Mouse (Mus musculus): Measurements from ENCODE around the gene Dip2c.

GRCm38 (mm10) chr13:9637949-9638348 is 361.6 kb downstream of the Dip2c start:
- TF ChIP-seq CHD2 (IDR thresholded peaks at IDR 0.05; ENCODE audit: low read depth, low read length) (no peak), HCFC1 (IDR thresholded peaks at IDR 0.05; ENCODE audit: borderline replicate concordance, insufficient read depth, low read length) (no peak), ZC3H11A (IDR thresholded peaks at IDR 0.05; ENCODE audit: borderline replicate concordance, low read depth, low read length) (no peak), ZNF384 (IDR thresholded peaks at IDR 0.05; ENCODE audit: low read depth, low read length) (no peak), MAFK (IDR thresholded peaks at IDR 0.05; ENCODE audit: insufficient read depth, low read depth, low read length) (no peak)

All from ES-E14 (cell line).